Mouse (Mus musculus): ENCODE measurements around the gene Nol9. TPM values are rescaled to one million over a fixed set of nuclear protein-coding genes. Genes with fewer than 3 reads are reported as not detected.
"Not testable (repeated sequence)": the region's sequence is repeated elsewhere in the genome, so short reads cannot be mapped to it uniquely, and the experiment has no call there.

Nol9 gene
- total and polyA plus RNA-seq, 2 experiments from 2014 or later: 19.0 to 22.5 TPM

DNA sequence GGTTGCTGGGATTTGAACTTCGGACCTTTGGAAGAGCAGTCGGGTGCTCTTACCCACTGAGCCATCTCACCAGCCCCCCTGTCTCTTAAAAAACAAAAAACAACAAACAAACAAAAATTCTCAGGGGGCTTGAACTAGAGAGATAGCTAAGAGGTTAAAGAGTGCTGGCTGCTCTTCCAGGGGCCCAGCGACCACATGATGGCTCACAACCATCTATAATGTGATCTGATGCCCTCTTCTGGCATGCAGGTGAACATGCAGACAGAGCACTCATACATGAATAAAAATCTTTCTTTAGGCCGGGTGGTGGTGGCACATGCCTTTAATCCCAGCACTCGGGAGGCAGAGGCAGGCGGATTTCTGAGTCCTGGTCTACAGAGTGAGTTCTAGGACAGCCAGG is 2.7 kb upstream of the Nol9 start:
- peaks cover 10% of the 10 kb centered on the region for H3K4me1 ChIP-seq (ENCODE audit: insufficient read depth, low read length)
- not testable (repeated sequence) for H3K9me3 ChIP-seq (ENCODE audit: low read length); ATAC-seq (ENCODE audit: low FRiP score); H3K4me3 ChIP-seq (ENCODE audit: low read depth, low read length); H3K27me3 ChIP-seq (ENCODE audit: insufficient read depth, low read length); DNase-seq (ENCODE audit: low spot score); H3K36me3 ChIP-seq (ENCODE audit: insufficient read depth, low read length); H3K27ac ChIP-seq (ENCODE audit: low read depth, low read length); H3K9ac ChIP-seq (replicated peaks; ENCODE audit: low read length, poor library complexity, severe bottlenecking); H3K4me2 ChIP-seq (ENCODE audit: low read depth, low read length, poor library complexity, severe bottlenecking)
- TF ChIP-seq CTCF (IDR thresholded peaks at IDR 0.05): peak; percentile 22
- 90% methylated on average over 6 of the region's 6 CpGs for WGBS

DNA sequence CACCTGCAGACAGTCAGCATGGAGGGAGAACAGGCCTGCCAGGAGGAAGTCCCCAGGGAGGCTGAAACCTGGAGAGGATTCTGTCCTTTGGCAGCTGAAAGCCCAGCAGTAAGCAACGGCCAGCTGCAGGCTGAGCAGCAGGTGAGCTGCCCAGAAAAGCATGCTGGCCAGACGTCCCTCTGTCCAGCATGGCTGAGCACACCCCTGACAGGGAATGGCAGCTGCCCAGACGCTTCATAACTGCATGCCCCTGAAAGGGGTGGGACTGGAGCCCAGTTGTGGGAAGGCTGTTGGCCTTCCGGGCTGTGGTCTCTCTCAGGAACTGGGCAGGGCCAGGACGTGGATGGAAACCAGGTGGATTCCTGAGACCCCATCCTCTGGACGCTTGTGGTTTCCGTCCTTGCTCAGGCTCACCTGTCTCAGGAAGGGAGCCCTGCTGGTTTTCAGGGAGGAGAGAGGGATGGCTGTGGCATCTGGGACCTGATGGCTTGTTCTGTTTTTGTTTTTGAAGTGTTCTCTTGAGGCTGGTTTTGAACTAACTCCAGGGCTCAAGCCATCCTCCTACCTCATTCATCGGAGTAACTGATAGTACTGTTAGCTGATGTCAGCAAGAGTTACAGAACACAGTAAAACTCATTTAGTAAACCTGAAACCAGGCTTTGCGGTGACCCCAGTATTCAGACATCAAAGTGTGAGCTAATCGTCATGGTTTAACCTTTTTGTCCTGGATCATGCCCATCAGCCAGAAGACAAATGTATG is 716 bp upstream of the Nol9 start, which contains the start of gene Tas1r1:
TSS of gene Tas1r1 (minus strand) at position 344 of the 760 bp plus-strand sequence.
- DNase-seq (ENCODE audit: low spot score) (no peak), ATAC-seq (ENCODE audit: low FRiP score) (no peak)
- Histone ChIP-seq H3K9ac (replicated peaks; ENCODE audit: low read length, poor library complexity, severe bottlenecking) (peak within 1 kb of the TSS; percentile 84), H3K36me3 (ENCODE audit: insufficient read depth, low read length) (peaks cover 15% of the 10 kb centered on the region; the same call in 1 of the 2 replicates), H3K4me3 (ENCODE audit: low read depth, low read length) (peak within 1 kb of the TSS; percentile 85), H3K9me3 (ENCODE audit: low read length) (no peaks in the 10 kb centered on the region), H3K27me3 (ENCODE audit: insufficient read depth, low read length) (no peaks in the 10 kb centered on the region), H3K27ac (ENCODE audit: low read depth, low read length) (peak within 1 kb of the TSS; percentile 43), H3K4me2 (ENCODE audit: low read depth, low read length, poor library complexity, severe bottlenecking) (peak within 1 kb of the TSS; percentile 74), H3K4me1 (ENCODE audit: insufficient read depth, low read length) (peaks cover 10% of the 10 kb centered on the region)
- TF ChIP-seq CTCF (IDR thresholded peaks at IDR 0.05): no peak
- WGBS: 49% methylated on average over 10 of the region's 10 CpGs

DNA sequence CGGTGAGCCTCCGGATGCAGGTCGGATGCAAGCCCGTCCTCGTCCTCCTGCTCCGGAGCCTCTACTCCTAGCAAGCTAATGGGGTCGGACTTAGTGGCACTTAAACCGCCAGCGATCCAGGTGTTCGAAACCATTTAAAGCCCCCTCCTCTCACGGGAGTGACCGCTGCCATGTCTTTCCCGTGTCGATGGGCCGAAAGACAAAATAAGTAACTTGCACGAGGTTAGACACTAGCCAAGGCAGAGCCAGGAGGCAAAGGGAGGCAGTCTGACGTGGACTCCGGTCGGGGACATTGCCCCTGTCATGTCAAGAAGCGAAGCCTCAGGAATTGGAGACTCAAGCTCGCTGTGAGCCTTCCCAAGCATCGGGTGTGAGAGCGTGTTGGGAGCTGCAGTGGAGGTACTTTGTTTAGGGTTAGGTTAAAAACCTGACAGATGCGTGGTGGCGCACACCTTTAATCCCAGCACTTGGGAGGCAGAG is 750 bp downstream of the Nol9 start:
- TF ChIP-seq CTCF (IDR thresholded peaks at IDR 0.05): no peak
- 4% methylated on average over 25 of the region's 25 CpGs for WGBS
- Histone ChIP-seq H3K4me3 (ENCODE audit: low read depth, low read length) (peak overlapping the region; percentile 85), H3K4me1 (ENCODE audit: insufficient read depth, low read length) (peaks cover 10% of the 10 kb centered on the region), H3K36me3 (ENCODE audit: insufficient read depth, low read length) (peaks cover 27% of the 10 kb centered on the region), H3K9me3 (ENCODE audit: low read length) (no peaks in the 10 kb centered on the region), H3K9ac (replicated peaks; ENCODE audit: low read length, poor library complexity, severe bottlenecking) (peak overlapping the region; percentile 84), H3K4me2 (ENCODE audit: low read depth, low read length, poor library complexity, severe bottlenecking) (peak overlapping the region; percentile 74), H3K27ac (ENCODE audit: low read depth, low read length) (no peak overlapping the region), H3K27me3 (ENCODE audit: insufficient read depth, low read length) (no peaks in the 10 kb centered on the region)
- no peak for ATAC-seq (ENCODE audit: low FRiP score)
- DNase-seq (ENCODE audit: low spot score): no peak

DNA sequence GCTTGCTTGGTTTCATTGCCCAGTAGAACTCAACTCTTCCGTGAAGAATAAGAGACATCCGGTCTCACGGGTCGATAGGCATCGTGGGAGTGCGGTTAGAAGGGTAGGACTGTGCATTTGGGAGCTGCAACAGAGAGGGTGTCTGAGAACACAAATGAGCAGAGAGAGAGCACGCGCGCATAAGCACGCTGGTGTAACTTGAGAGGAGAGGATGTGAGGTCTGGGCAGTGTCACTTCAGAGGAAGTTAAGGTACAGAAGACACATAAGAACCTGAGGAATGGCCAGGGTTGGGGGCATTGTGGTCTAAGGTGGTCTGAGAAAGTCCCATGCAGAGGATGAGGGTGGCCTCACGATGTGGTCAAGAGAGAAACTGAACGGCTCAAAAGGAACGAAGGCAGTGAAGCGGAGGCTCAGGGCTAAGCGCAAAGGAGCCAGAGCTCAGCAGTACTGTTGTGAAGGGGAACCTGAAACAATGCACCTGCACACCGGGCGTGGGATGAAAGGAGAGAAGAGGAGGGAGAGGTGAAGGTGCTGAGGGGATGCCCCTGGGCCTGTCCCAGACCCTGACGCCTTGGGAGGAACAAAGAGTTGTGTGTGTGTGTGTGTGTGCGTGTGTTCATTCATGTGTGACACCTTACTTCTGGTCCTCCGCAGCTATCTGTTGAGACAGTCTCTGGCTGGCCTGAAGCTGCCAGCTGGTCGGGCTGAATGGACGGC is 3.0 kb downstream of the Nol9 start:
- Histone ChIP-seq H3K4me3 (ENCODE audit: low read depth, low read length) (no peak overlapping the region), H3K9ac (replicated peaks; ENCODE audit: low read length, poor library complexity, severe bottlenecking) (no peak overlapping the region)

DNA sequence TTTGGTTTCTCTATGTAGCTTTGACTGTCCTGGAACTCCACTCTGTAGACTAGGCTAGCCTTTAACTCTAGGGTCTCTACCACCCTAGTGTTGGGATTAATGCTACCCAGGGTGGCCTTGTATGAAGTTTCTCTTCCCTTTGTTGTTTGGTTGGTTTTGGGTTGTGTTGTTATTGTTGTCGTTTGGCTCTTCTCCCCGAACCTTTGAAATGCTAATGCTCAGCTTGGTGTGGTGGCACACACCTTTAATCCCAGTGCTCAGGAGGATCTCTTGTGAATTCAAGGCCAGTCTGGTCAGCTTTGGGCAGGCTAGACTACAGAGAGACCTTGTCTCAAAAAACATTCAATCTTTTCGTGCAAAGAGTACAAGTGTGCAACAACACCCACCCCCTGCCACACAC is 4.0 kb downstream of the Nol9 start:
- TF ChIP-seq CTCF (IDR thresholded peaks at IDR 0.05): no peak
- DNase-seq (ENCODE audit: low spot score) (no peak), ATAC-seq (ENCODE audit: low FRiP score) (no peak)
- H3K9ac ChIP-seq (replicated peaks; ENCODE audit: low read length, poor library complexity, severe bottlenecking): no peak overlapping the region
- peaks cover 10% of the 10 kb centered on the region for H3K4me1 ChIP-seq (ENCODE audit: insufficient read depth, low read length)
- no peak overlapping the region for H3K27ac ChIP-seq (ENCODE audit: low read depth, low read length)
- no peak overlapping the region for H3K4me2 ChIP-seq (ENCODE audit: low read depth, low read length, poor library complexity, severe bottlenecking)
- whole genome bisulfite sequencing: 86% methylated on average over 3 of the region's 3 CpGs
- peaks cover 47% of the 10 kb centered on the region for H3K36me3 ChIP-seq (ENCODE audit: insufficient read depth, low read length)
- H3K4me3 ChIP-seq (ENCODE audit: low read depth, low read length): no peak overlapping the region
- H3K27me3 ChIP-seq (ENCODE audit: insufficient read depth, low read length): no peaks in the 10 kb centered on the region
- no peaks in the 10 kb centered on the region for H3K9me3 ChIP-seq (ENCODE audit: low read length)

More for the DNA sequence above, 3.0 kb downstream of the Nol9 start:
- Histone ChIP-seq H3K4me2 (ENCODE audit: low read depth, low read length, poor library complexity, severe bottlenecking) (no peak overlapping the region), H3K27me3 (ENCODE audit: insufficient read depth, low read length) (no peaks in the 10 kb centered on the region), H3K9me3 (ENCODE audit: low read length) (no peaks in the 10 kb centered on the region), H3K27ac (ENCODE audit: low read depth, low read length) (no peak overlapping the region), H3K4me1 (ENCODE audit: insufficient read depth, low read length) (peaks cover 10% of the 10 kb centered on the region), H3K36me3 (ENCODE audit: insufficient read depth, low read length) (peaks cover 40% of the 10 kb centered on the region)
- no peak for ATAC-seq (ENCODE audit: low FRiP score)
- TF ChIP-seq CTCF (IDR thresholded peaks at IDR 0.05): no peak
- DNase-seq (ENCODE audit: low spot score): no peak
- 97% methylated on average over 22 of the region's 22 CpGs for WGBS

DNA sequence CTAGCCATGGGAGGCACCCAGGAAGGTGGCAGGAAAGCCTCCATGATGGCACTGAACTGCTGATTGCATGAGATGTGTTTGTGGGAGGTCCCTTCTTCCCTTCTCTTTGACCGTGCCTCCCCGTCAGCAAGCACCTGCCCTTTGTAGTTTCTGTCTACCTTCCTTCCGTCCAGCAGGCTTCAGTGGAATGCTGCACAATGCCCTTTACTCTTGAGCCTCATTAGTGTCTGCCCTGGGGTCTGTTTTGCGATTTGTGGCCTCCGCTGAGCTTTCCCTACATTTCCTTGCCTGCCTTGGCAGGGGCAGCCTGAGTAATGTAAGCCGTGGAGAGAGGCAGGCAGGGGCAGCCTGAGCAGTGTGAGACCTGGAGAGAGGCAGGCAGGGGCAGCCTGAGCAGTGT is 5.5 kb downstream of the Nol9 start:
- 81% methylated on average over 6 of the region's 6 CpGs for WGBS
- Histone ChIP-seq H3K4me2 (ENCODE audit: low read depth, low read length, poor library complexity, severe bottlenecking) (no peak overlapping the region), H3K9ac (replicated peaks; ENCODE audit: low read length, poor library complexity, severe bottlenecking) (no peak overlapping the region), H3K27ac (ENCODE audit: low read depth, low read length) (no peak overlapping the region), H3K4me3 (ENCODE audit: low read depth, low read length) (no peak overlapping the region), H3K36me3 (ENCODE audit: insufficient read depth, low read length) (peaks cover 47% of the 10 kb centered on the region), H3K27me3 (ENCODE audit: insufficient read depth, low read length) (no peaks in the 10 kb centered on the region), H3K9me3 (ENCODE audit: low read length) (no peaks in the 10 kb centered on the region), H3K4me1 (ENCODE audit: insufficient read depth, low read length) (peaks cover 7% of the 10 kb centered on the region)
- no peak for TF ChIP-seq CTCF (IDR thresholded peaks at IDR 0.05)
- ATAC-seq (ENCODE audit: low FRiP score) (no peak), DNase-seq (ENCODE audit: low spot score) (no peak)
